Mouse (Mus musculus) heart, adult 2 months (tissue): ENCODE data around the gene Grin2a. TPM values are rescaled to one million over a fixed set of nuclear protein-coding genes. Genes with fewer than 3 reads are reported as not detected.

Experiments used
- DNase-seq, 2 experiments: peaks; one replicate each; pipeline ENCODE4 v3.0.0; 2021
- H3K27ac ChIP-seq: fragments of 200-600 bp; 2 replicates; pipeline ENCODE4 v1.8.1; 2022
- H3K27me3 ChIP-seq: fragments of 200-500 bp; 2 replicates; pipeline ENCODE4 v1.6.1; 2012; ENCODE audit warnings: mild to moderate bottlenecking, low read length, inconsistent platforms, mixed read lengths; ENCODE audit not compliant: control insufficient read depth, insufficient read depth
- H3K36me3 ChIP-seq: fragments of 200-500 bp; 2 replicates; pipeline ENCODE4 v1.6.1; 2012; ENCODE audit warnings: low read length, inconsistent platforms; ENCODE audit not compliant: control insufficient read depth, insufficient read depth
- H3K4me1 ChIP-seq: fragments of 200-500 bp; 2 replicates; pipeline ENCODE4 v1.6.1; 2011; ENCODE audit warnings: low read length; ENCODE audit not compliant: control insufficient read depth, insufficient read depth
- H3K4me3 ChIP-seq: fragments of 200-600 bp; 2 replicates; pipeline ENCODE4 v1.8.1; 2022
- H3K79me2 ChIP-seq: fragments of 200-500 bp; replicated peaks from 2 replicates; pipeline ENCODE4 v1.6.1; 2012; ENCODE audit warnings: mild to moderate bottlenecking, inconsistent platforms, low read length, moderate library complexity, mixed read lengths; ENCODE audit not compliant: control insufficient read depth, insufficient read depth
- H3K9ac ChIP-seq: fragments of 200-500 bp; 2 replicates; pipeline ENCODE4 v1.6.1; 2012; ENCODE audit warnings: low read depth, mild to moderate bottlenecking, control low read depth, inconsistent platforms, low read length, mixed read lengths
- CTCF ChIP-seq: fragments of 200-600 bp; IDR thresholded peaks from 2 replicates; pipeline ENCODE4 v1.8.1; 2022; ENCODE audit warnings: antibody characterized with exemption, mild to moderate bottlenecking, moderate library complexity
- EP300 ChIP-seq: fragments of 200-500 bp; IDR thresholded peaks from 2 replicates; pipeline ENCODE4 v1.6.1; 2011; ENCODE audit warnings: low read depth, low read length, control low read depth; ENCODE audit not compliant: insufficient read depth
- POLR2A ChIP-seq: fragments of 200-500 bp; IDR thresholded peaks from 2 replicates; pipeline ENCODE4 v1.6.1; 2011; ENCODE audit warnings: mild to moderate bottlenecking, low read depth, low read length, control low read depth; ENCODE audit not compliant: insufficient read depth
- WGBS: fragments of 180-500 bp; shearing (Covaris S2); methylation state at CpG from one replicate; pipeline ENCODE4 v1.1.7; 2018; 5-methylcytosine and 5-hydroxymethylcytosine counted together
- intact Hi-C: fragments of 180-260 bp; cut with DNase I; formaldehyde crosslinking; loops from one replicate; pipeline ENCODE4 v1.15.1; 2025
- polyA plus RNA-seq: library from polyadenylated mRNA; depleted of rRNA; stranded (reverse); fragments of >200 nt; gene quantifications from 2 replicates; pipeline ENCODE4 v1.2.3, GENCODE M21; 2012; rRNA removed
- total RNA-seq, 2 experiments: library from RNA; stranded (reverse); gene quantifications; 2 replicates each; pipeline ENCODE4 v1.2.3; 2021

Grin2a gene
- total and polyA plus RNA-seq, 3 experiments: 0.02 to 0.10 (median 0.07) TPM

DNA sequence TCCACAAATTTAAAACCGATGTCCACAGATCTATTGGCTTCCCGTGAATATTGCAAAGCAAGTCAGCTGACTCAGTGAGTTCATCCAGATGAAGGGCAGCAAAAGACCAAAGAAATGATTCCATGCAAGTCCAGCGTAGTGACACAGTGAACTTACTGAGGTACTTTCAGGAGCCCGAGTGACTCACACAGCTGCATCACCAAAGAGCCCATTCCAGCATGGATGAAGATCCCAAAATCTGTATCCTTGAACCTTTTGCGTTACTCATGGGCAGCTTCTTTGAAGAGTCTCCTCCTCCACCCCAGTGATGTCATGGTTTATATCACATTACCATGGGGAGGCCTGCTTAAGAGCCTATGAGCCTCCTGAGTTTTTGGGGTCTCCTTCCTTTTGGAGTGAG is 460.2 kb downstream of the Grin2a start:
- DNase-seq: no peak
- Histone ChIP-seq H3K27me3 (no peaks in the 10 kb centered on the region), H3K4me1 (no peaks in the 10 kb centered on the region), H3K9ac (no peak overlapping the region), H3K36me3 (no peaks in the 10 kb centered on the region), H3K4me3 (no peak overlapping the region), H3K79me2 (no peaks in the 10 kb centered on the region), H3K27ac (no peak overlapping the region)
- intact Hi-C loops: no loop called here
- 84% methylated on average over 5 of the region's 5 CpGs for WGBS
- TF ChIP-seq POLR2A (no peak), EP300 (no peak), CTCF (no peak)

DNA sequence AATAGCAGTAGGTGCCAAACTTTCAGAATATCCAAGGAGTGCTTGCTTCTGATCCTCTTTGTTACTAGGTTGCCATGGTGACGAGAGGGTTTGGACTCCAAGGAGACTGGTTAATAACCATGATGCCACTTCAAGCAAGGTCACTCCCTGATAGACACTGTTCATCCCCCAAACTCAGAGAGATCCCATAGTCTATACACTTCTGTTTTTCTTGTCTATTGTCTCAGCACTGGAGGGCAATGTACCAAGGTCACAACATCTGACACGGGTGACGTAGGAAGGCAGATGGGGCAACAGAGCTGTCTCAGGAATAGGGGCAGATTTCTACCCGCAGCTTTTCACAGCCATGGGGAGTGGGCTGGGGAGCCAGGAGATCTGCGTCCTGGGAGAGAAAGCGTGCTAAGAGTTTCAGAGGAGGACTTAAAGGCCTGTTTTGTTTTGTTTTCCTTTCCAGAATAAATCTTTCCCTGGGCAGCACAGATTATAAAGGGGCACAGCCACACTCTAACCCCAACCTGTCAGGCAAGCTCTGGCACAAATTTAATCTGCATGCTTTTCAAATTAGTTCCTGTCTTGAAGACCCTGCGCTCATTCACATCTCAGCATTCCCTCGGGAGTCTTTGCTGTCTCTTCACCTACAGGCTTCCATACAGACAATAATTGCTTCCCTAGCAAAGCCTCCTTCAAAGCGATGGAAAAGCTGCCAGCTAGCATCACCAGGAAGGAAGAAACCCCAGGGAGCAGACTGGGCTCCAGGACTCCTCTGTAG is 461.6 kb downstream of the Grin2a start:
- Histone ChIP-seq H3K9ac (no peak overlapping the region), H3K27me3 (no peaks in the 10 kb centered on the region), H3K4me3 (no peak overlapping the region), H3K79me2 (no peaks in the 10 kb centered on the region), H3K36me3 (no peaks in the 10 kb centered on the region), H3K4me1 (no peaks in the 10 kb centered on the region), H3K27ac (no peak overlapping the region)
- intact Hi-C loops: no loop called here
- 62% methylated on average over 9 of the region's 9 CpGs for WGBS
- no peak for DNase-seq
- TF ChIP-seq CTCF: no peak
- no peak for TF ChIP-seq EP300
- TF ChIP-seq POLR2A: no peak

DNA sequence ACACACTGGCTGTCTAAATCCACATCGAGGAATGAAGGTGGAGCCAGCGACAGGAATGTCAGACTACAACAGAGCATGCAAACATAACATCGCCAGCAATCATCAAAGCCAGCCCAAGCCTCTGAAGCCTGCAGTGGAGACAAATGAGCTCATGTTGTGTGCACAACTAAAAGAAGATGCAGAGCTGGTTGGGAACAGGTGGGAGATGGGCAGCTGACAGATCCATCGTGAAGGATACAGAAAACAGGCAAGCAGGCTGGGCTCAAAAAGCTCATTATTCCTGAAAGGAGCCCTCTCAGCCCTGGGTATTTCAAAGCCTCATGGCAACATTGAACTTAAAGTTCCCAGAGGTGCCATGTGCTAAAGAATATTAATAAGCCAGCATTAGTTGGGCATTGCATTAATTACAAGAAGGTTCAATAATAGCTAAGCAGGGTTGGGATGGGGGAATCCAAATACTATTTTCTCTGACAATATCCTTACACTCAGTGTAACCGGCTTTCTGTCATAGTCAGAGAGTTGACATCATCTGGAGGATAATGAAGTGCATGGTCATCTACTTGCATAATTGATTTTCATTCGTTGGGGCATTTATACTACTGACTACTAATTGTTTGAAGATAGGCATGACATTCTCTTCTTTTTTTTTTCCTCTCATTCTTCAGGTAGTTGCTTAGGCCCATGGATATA is 462.4 kb downstream of the Grin2a start:
- WGBS: 62% methylated on average over 6 of the region's 6 CpGs
- DNase-seq: no peak
- Histone ChIP-seq H3K9ac (no peak overlapping the region), H3K4me1 (no peaks in the 10 kb centered on the region), H3K27me3 (no peaks in the 10 kb centered on the region), H3K4me3 (no peak overlapping the region), H3K36me3 (no peaks in the 10 kb centered on the region), H3K27ac (no peak overlapping the region), H3K79me2 (no peaks in the 10 kb centered on the region)
- no peak for TF ChIP-seq CTCF
- no peak for TF ChIP-seq EP300
- no peak for TF ChIP-seq POLR2A
- intact Hi-C loops: no loop called here

DNA sequence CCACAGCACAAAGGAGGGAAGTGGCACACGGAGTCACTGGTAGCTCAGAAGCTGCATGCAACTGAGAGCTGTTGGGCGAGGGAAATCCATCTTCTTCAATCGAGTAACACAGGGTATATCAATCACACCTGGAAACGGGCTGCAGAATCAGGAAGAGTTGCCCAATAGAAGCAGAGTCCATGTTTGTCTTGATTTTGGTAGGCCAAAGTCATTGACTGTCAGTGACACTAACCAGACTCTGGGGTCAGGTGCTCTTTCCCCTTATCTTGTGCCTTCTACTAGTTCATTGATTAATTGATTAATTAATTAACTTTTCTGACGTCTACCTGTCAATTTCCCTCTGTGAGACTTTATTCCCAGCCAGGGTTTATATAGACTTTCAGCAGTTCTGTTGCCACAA is 468.1 kb downstream of the Grin2a start:
- H3K27ac ChIP-seq: no peak overlapping the region
- H3K9ac ChIP-seq: no peak overlapping the region
- WGBS: 59% methylated on average over 5 of the region's 5 CpGs
- H3K4me1 ChIP-seq: no peaks in the 10 kb centered on the region
- DNase-seq: no peak
- TF ChIP-seq EP300 (no peak), CTCF (no peak), POLR2A (no peak)
- H3K79me2 ChIP-seq: no peaks in the 10 kb centered on the region
- no peaks in the 10 kb centered on the region for H3K27me3 ChIP-seq
- H3K36me3 ChIP-seq: no peaks in the 10 kb centered on the region
- H3K4me3 ChIP-seq: no peak overlapping the region
- intact Hi-C loops: no loop called here

DNA sequence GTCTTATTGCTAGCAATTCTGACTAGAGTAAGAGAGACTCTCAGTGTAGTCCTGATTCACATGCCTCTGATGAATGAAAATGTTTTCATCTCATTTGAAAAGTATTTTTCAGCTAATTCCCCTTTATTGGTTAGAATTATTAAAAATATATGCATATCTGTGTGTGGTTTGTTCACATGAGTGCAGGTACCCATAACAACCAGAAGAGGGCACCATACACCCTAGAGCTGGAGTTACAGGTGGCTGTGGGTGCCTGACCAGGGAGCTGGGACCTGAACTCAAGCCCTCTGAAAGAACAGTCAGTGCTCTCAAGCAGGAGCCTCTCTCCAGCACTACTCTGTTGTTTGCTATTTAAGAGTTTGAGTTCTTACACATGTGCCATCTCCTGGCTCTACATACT is 472.0 kb downstream of the Grin2a start:
- intact Hi-C loops: no loop called here
- no peak for DNase-seq
- Histone ChIP-seq H3K27me3 (no peaks in the 10 kb centered on the region), H3K79me2 (no peaks in the 10 kb centered on the region), H3K4me3 (no peak overlapping the region), H3K9ac (no peak overlapping the region), H3K4me1 (no peaks in the 10 kb centered on the region), H3K27ac (no peak overlapping the region), H3K36me3 (no peaks in the 10 kb centered on the region)
- TF ChIP-seq EP300 (no peak), POLR2A (no peak), CTCF (no peak)

Other genes with a start within 250 kb of the Grin2a start
- not detected for gene Rpl39l, start 174.7 kb upstream of the Grin2a start, total RNA-seq
- gene Rpl39l, start 174.7 kb upstream of the Grin2a start, polyA plus RNA-seq: 0.23 and 0.47 TPM in 2 replicates
- gene Atf7ip2, start 197.2 kb upstream of the Grin2a start, total RNA-seq: not detected
- not detected in 2 replicates for gene Atf7ip2, start 197.2 kb upstream of the Grin2a start, polyA plus RNA-seq